Mouse (Mus musculus) limb, embryonic 14.5 days (tissue): ENCODE data around the gene Gm20517. TPM values are rescaled to one million over a fixed set of nuclear protein-coding genes. Genes with fewer than 3 reads are reported as not detected.

Source experiments
- ATAC-seq: fragments of 200-750 bp; cut with Nextera tagmentation; 2 replicates; pipeline ENCODE4 v1.8.0; 2017; ENCODE audit warnings: low read depth, moderate number of reproducible peaks, moderate TSS enrichment; ENCODE audit not compliant: low FRiP score
- DNase-seq: peaks from one replicate; pipeline ENCODE4 v3.0.0-alpha.2; 2015; ENCODE audit warnings: low spot score
- H3K27ac ChIP-seq: fragments of 300-500 bp; sonication (generic); replicated peaks from 2 replicates; pipeline ENCODE4 v1.5.1; 2014; ENCODE audit warnings: low read depth, mild to moderate bottlenecking, low read length, moderate library complexity, mixed read lengths
- H3K27me3 ChIP-seq: fragments of 300-500 bp; sonication (generic); 2 replicates; pipeline ENCODE4 v1.6.1; 2014; ENCODE audit warnings: low read length, mixed read lengths; ENCODE audit not compliant: control insufficient read depth, insufficient read depth
- H3K36me3 ChIP-seq: fragments of 300-500 bp; sonication (generic); 2 replicates; pipeline ENCODE4 v1.6.1; 2014; ENCODE audit warnings: mild to moderate bottlenecking, low read length, moderate library complexity, mixed read lengths; ENCODE audit not compliant: control insufficient read depth, insufficient read depth
- H3K4me1 ChIP-seq: fragments of 300-500 bp; sonication (generic); 2 replicates; pipeline ENCODE4 v1.6.1; 2014; ENCODE audit warnings: antibody characterized with exemption, low read length, mixed read lengths; ENCODE audit not compliant: control insufficient read depth, insufficient read depth
- H3K4me2 ChIP-seq: fragments of 300-500 bp; sonication (generic); replicated peaks from 2 replicates; pipeline ENCODE4 v1.6.1; 2014; ENCODE audit warnings: low read depth, mild to moderate bottlenecking, low read length, moderate library complexity; ENCODE audit not compliant: severe bottlenecking
- H3K4me3 ChIP-seq: fragments of 300-500 bp; sonication (generic); replicated peaks from 2 replicates; pipeline ENCODE4 v1.5.1; 2014; ENCODE audit warnings: low read length
- H3K9ac ChIP-seq: fragments of 300-500 bp; sonication (generic); 2 replicates; pipeline ENCODE4 v1.6.1; 2014; ENCODE audit warnings: mild to moderate bottlenecking, low read depth, low read length, moderate library complexity; ENCODE audit not compliant: severe bottlenecking
- H3K9me3 ChIP-seq: fragments of 300-500 bp; sonication (generic); 2 replicates; pipeline ENCODE4 v1.6.1; 2016; ENCODE audit warnings: low read length; ENCODE audit not compliant: control insufficient read depth
- POLR2A ChIP-seq: fragments of 200-500 bp; IDR thresholded peaks from 2 replicates; pipeline ENCODE4 v1.8.0; 2012; ENCODE audit warnings: inconsistent platforms, mild to moderate bottlenecking, moderate library complexity, borderline replicate concordance; ENCODE audit not compliant: insufficient read depth, insufficient read length; ENCODE audit errors: extremely low read depth
- WGBS: fragments of 180-500 bp; shearing (Covaris S2); extraction: QIAGEN DNeasy Blood & Tissue Kit; methylation state at CpG from one replicate; pipeline ENCODE4 v1.1.7; 2014; 5-methylcytosine and 5-hydroxymethylcytosine counted together
- polyA plus RNA-seq, 2 experiments: library from polyadenylated mRNA; depleted of rRNA in 1 of 2; stranded (reverse) in 1 of 2; unstranded in 1 of 2; fragments of >200 nt; fragmentation: Nextera tagmentation in 1 of 2; extraction: Ambion mirVana in 1 of 2; gene quantifications; 2 replicates each; pipeline versions ENCODE4 v1.2.1 to v1.2.3; 2012 to 2014

Gm20517 gene
- polyA plus RNA-seq, 2 experiments: 1.3 to 1.4 TPM

- no peaks in the 10 kb centered on the region for H3K4me1 ChIP-seq
- WGBS: 78% methylated on average over 6 of the region's 6 CpGs
- H3K4me3 ChIP-seq: no peak overlapping the region
- ATAC-seq (no peak), DNase-seq (no peak)
- no peak overlapping the region for H3K27ac ChIP-seq
- TF ChIP-seq POLR2A: no peak
- H3K9ac ChIP-seq: no peak overlapping the region
- H3K36me3 ChIP-seq: no peaks in the 10 kb centered on the region
- no peaks in the 10 kb centered on the region for H3K27me3 ChIP-seq
- no peak overlapping the region for H3K4me2 ChIP-seq
- H3K9me3 ChIP-seq: no peaks in the 10 kb centered on the region
Observed at GRCm38 (mm10) chr17:47578655-47579054, 32.7 kb upstream of the Gm20517 start.

- Histone ChIP-seq H3K4me2 (no peak overlapping the region), H3K4me3 (no peak overlapping the region), H3K27me3 (no peaks in the 10 kb centered on the region), H3K4me1 (no peaks in the 10 kb centered on the region), H3K9me3 (no peaks in the 10 kb centered on the region), H3K9ac (no peak overlapping the region), H3K36me3 (no peaks in the 10 kb centered on the region), H3K27ac (no peak overlapping the region)
- DNase-seq (no peak), ATAC-seq (no peak)
- TF ChIP-seq POLR2A: no peak
- WGBS: 74% methylated on average over 4 of the region's 4 CpGs
Observed at GRCm38 (mm10) chr17:47580962-47581361, 30.4 kb upstream of the Gm20517 start.

GRCm38 (mm10) chr17:47588517-47588916, 22.9 kb upstream of the Gm20517 start:
- Histone ChIP-seq H3K36me3 (no peaks in the 10 kb centered on the region), H3K9me3 (no peaks in the 10 kb centered on the region), H3K4me2 (no peak overlapping the region), H3K4me1 (no peaks in the 10 kb centered on the region; the same call in 1 of the 2 replicates), H3K4me3 (no peak overlapping the region), H3K9ac (no peak overlapping the region), H3K27me3 (no peaks in the 10 kb centered on the region), H3K27ac (no peak overlapping the region)
- ATAC-seq (no peak), DNase-seq (no peak)
- TF ChIP-seq POLR2A: no peak
- 68% methylated on average over 8 of the region's 8 CpGs for WGBS

GRCm38 (mm10) chr17:47591073-47591472, 20.3 kb upstream of the Gm20517 start:
- TF ChIP-seq POLR2A: no peak
- no peak for ATAC-seq
- H3K36me3 ChIP-seq: peaks cover 3% of the 10 kb centered on the region; the same call in 1 of the 2 replicates

GRCm38 (mm10) chr17:47593215-47593853, 18.1 kb upstream of the Gm20517 start:
- Histone ChIP-seq H3K36me3 (peaks cover 25% of the 10 kb centered on the region), H3K4me1 (peaks cover 24% of the 10 kb centered on the region), H3K9ac (peak overlapping the region; percentile 82), H3K27ac (peak overlapping the region; percentile 96), H3K4me3 (peak overlapping the region; percentile 90), H3K27me3 (no peaks in the 10 kb centered on the region), H3K4me2 (peak overlapping the region; percentile 89), H3K9me3 (no peaks in the 10 kb centered on the region)
- DNase-seq: peak; percentile 97
- 0 out of 2 replicates have a peak, but pooled peaks have one; percentile 53 for TF ChIP-seq POLR2A
- 1% methylated on average over 42 of the region's 63 CpGs for WGBS
- ATAC-seq: peak; percentile 84

More at GRCm38 (mm10) chr17:47591073-47591472, 20.3 kb upstream of the Gm20517 start:
- Histone ChIP-seq H3K4me3 (no peak overlapping the region), H3K4me2 (no peak overlapping the region), H3K27ac (no peak overlapping the region), H3K9ac (no peak overlapping the region), H3K27me3 (no peaks in the 10 kb centered on the region), H3K4me1 (peaks cover 2% of the 10 kb centered on the region), H3K9me3 (no peaks in the 10 kb centered on the region)
- WGBS: 85% methylated on average over 3 of the region's 3 CpGs
- DNase-seq: no peak
